Mouse (Mus musculus) liver, embryonic 16.5 days (tissue): ENCODE measurements around the gene Tenm4. TPM values are rescaled to one million over a fixed set of nuclear protein-coding genes. Genes with fewer than 3 reads are reported as not detected.

ENCODE experiments used
- ATAC-seq: fragments of 200-750 bp; cut with Nextera tagmentation; 2 replicates; pipeline ENCODE4 v1.8.0; 2017; ENCODE audit warnings: low read depth, mild to moderate bottlenecking, moderate number of reproducible peaks, moderate library complexity
- H3K27ac ChIP-seq: fragments of 300-500 bp; sonication (generic); 2 replicates; pipeline ENCODE4 v1.5.1; 2014; ENCODE audit warnings: mild to moderate bottlenecking, low read length
- H3K27me3 ChIP-seq: fragments of 300-500 bp; sonication (generic); 2 replicates; pipeline ENCODE4 v1.6.1; 2014; ENCODE audit warnings: low read depth, low read length, mixed read lengths; ENCODE audit not compliant: control insufficient read depth, insufficient read depth
- H3K36me3 ChIP-seq: fragments of 300-500 bp; sonication (generic); 2 replicates; pipeline ENCODE4 v1.6.1; 2014; ENCODE audit warnings: mild to moderate bottlenecking; ENCODE audit not compliant: control insufficient read depth, insufficient read depth
- H3K4me1 ChIP-seq: fragments of 300-500 bp; sonication (generic); 2 replicates; pipeline ENCODE4 v1.6.1; 2014; ENCODE audit warnings: low read depth, low read length, mixed read lengths; ENCODE audit not compliant: control insufficient read depth
- H3K4me2 ChIP-seq: fragments of 300-500 bp; sonication (generic); 2 replicates; pipeline ENCODE4 v1.6.1; 2014; ENCODE audit warnings: low read depth, low read length, mixed read lengths
- H3K4me3 ChIP-seq: fragments of 300-500 bp; sonication (generic); 2 replicates; pipeline ENCODE4 v1.5.1; 2014; ENCODE audit warnings: low read depth, mild to moderate bottlenecking, low read length
- H3K9ac ChIP-seq: fragments of 300-500 bp; sonication (generic); 2 replicates; pipeline ENCODE4 v1.6.1; 2014; ENCODE audit warnings: low read depth, low read length
- H3K9me3 ChIP-seq: fragments of 300-500 bp; sonication (generic); replicated peaks from 2 replicates; pipeline ENCODE4 v1.6.1; 2016; ENCODE audit warnings: low read length; ENCODE audit not compliant: control insufficient read depth
- WGBS: fragments of 180-500 bp; shearing (Covaris S2); extraction: QIAGEN DNeasy Blood & Tissue Kit; methylation state at CpG from one replicate; pipeline ENCODE4 v1.1.7; 2014; ENCODE audit not compliant: insufficient replicate concordance; 5-methylcytosine and 5-hydroxymethylcytosine counted together
- polyA plus RNA-seq: library from polyadenylated mRNA; unstranded; fragments of >200 nt; fragmentation: Nextera tagmentation; extraction: Ambion mirVana; gene quantifications from 2 replicates; pipeline ENCODE4 v1.2.1, GENCODE M21; 2015

Gene Tenm4
- 1.8 and 2.4 TPM in 2 replicates for polyA plus RNA-seq

DNA sequence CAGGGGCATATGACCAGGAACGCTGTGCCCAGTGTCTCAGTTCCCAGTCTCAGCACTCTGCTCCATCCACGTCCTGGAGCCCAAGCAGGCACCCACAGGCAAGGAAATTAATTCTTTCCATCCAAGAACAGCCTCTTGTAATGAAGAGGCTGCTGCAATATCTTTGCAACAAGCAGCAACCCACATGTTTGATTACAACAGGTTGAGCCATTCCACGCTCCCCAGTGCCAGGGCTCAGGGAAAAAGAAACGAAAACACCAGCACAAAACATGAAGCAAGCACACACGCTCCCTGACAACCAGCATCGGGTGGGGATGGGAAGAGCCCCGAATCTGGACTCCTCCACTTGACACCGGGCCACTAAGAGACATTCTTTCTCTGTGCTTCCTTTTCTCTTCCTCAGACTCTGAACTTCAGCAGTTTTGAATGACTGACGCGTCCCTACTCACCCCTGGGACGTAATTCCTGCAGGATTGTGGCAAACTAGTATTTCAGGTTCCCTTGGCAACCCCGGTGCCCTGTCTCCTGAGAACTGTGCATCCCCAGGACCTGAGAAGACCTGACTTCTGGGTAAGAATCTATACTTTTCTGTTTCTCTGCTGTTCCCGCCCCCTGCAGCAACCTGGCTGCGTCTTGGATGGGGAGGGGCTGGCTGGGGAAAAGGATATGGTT is at the start of gene Tenm4:
Gene Tenm4 (plus strand): TSS at position 323 of the 672 bp plus-strand sequence.
- no peak within 1 kb of the TSS for H3K9ac ChIP-seq
- H3K9me3 ChIP-seq = no peaks in the 10 kb centered on the region
- no peak within 1 kb of the TSS for H3K27ac ChIP-seq
- ATAC-seq = no peak
- no peaks in the 10 kb centered on the region for H3K36me3 ChIP-seq
- no peak within 1 kb of the TSS for H3K4me3 ChIP-seq
- H3K4me1 ChIP-seq = no peaks in the 10 kb centered on the region
- WGBS = 27% methylated on average over 14 of the region's 14 CpGs
- no peaks in the 10 kb centered on the region for H3K27me3 ChIP-seq
- no peak within 1 kb of the TSS for H3K4me2 ChIP-seq

DNA sequence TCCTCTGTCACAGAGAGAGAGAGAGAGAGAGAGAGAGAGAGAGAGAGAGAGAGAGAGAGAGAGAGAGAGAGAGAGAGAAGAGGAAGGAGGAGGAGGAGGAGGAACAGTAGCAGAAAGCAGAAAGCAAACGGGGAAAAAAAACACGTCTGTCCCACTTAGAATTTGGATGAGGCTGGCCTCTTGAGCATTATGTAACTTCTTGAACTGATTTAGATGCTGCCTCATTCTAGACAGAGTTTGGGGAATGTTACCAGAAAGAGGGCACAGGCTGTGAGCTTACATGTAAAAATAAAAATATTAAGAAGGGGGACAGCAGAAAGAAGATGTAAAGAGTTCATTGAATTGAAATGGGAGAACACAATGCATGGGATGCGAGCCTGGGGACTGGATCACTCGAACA is 40.3 kb upstream of the Tenm4 start:
- 43% methylated on average over 4 of the region's 4 CpGs for WGBS
- H3K27ac ChIP-seq = no peak overlapping the region
- ATAC-seq = no peak

DNA sequence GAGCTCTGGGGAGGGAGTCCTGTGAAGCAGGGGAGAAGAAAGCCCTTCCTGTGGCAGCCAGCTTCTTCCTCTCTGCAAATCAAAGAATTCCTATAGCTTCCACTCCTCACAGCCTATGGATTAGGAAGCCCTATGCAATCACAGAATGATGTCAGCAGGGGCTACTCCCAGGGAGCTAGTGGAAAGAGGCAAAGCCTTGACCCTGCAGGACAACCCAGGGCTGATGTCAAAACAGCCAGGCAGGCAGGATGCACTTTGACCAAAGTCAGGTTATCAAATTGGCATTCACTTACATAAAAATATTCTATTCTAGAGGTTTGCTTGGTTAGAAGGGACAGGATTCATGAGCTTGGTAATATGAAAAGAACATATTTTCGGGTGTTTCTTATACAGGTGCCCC is 39.9 kb upstream of the Tenm4 start:
- H3K4me3 ChIP-seq = no peak overlapping the region
- WGBS = 34% methylated on average over 1 of the region's 1 CpGs
- no peaks in the 10 kb centered on the region for H3K27me3 ChIP-seq
- H3K9me3 ChIP-seq = no peaks in the 10 kb centered on the region
- no peak for ATAC-seq
- no peaks in the 10 kb centered on the region for H3K36me3 ChIP-seq
- no peak overlapping the region for H3K4me2 ChIP-seq
- no peak overlapping the region for H3K9ac ChIP-seq
- no peaks in the 10 kb centered on the region for H3K4me1 ChIP-seq
- H3K27ac ChIP-seq = no peak overlapping the region

More for the DNA sequence above, 40.3 kb upstream of the Tenm4 start:
- H3K9ac ChIP-seq = no peak overlapping the region
- H3K4me3 ChIP-seq = no peak overlapping the region
- no peaks in the 10 kb centered on the region for H3K9me3 ChIP-seq
- no peaks in the 10 kb centered on the region for H3K36me3 ChIP-seq
- H3K4me1 ChIP-seq = no peaks in the 10 kb centered on the region
- no peak overlapping the region for H3K4me2 ChIP-seq
- no peaks in the 10 kb centered on the region for H3K27me3 ChIP-seq

DNA sequence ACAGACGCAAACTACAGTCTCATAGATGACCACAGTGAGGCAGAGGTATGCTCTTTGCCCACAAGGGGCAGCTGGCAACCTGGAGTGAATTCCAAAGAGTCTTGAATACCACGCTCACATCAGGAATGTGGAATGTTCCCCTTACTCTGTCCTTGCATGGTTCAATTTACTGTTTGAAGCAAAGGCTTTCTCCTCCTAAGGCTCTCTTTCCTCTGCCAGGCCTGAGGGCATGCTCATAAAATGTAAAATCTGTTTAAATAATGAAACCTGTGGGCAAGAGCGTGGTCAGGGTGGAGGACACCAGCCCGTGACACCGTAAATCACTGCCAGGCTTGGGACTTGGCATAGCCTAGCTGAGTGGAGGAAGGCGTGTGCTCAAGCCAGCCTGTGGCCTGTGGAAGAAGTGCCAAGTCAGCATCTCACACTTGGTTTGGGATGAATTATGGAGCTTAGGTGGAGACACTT is 34.5 kb upstream of the Tenm4 start:
- Histone ChIP-seq H3K27ac (no peak overlapping the region), H3K27me3 (no peaks in the 10 kb centered on the region), H3K9me3 (no peaks in the 10 kb centered on the region), H3K9ac (no peak overlapping the region), H3K4me2 (no peak overlapping the region), H3K36me3 (no peaks in the 10 kb centered on the region), H3K4me1 (no peaks in the 10 kb centered on the region), H3K4me3 (no peak overlapping the region)
- 49% methylated on average over 6 of the region's 6 CpGs for WGBS
- ATAC-seq = no peak

GRCm38 (mm10) chr7:96141876-96142275 is 29.2 kb upstream of the Tenm4 start:
- no peak overlapping the region for H3K27ac ChIP-seq
- 50% methylated on average over 4 of the region's 4 CpGs for WGBS
- H3K4me2 ChIP-seq = no peak overlapping the region
- no peaks in the 10 kb centered on the region for H3K36me3 ChIP-seq
- H3K4me3 ChIP-seq = no peak overlapping the region
- no peaks in the 10 kb centered on the region for H3K4me1 ChIP-seq
- ATAC-seq = no peak
- H3K9ac ChIP-seq = no peak overlapping the region
- H3K27me3 ChIP-seq = no peaks in the 10 kb centered on the region
- no peaks in the 10 kb centered on the region for H3K9me3 ChIP-seq

- Histone ChIP-seq H3K27me3 (no peaks in the 10 kb centered on the region), H3K9ac (no peak overlapping the region), H3K4me1 (no peaks in the 10 kb centered on the region), H3K4me2 (no peak overlapping the region), H3K36me3 (no peaks in the 10 kb centered on the region), H3K27ac (no peak overlapping the region), H3K4me3 (no peak overlapping the region), H3K9me3 (no peaks in the 10 kb centered on the region)
- WGBS = 49% methylated on average over 3 of the region's 3 CpGs
- no peak for ATAC-seq
These were observed 28.0 kb upstream of the Tenm4 start for GRCm38 (mm10) chr7:96142973-96143596.

DNA sequence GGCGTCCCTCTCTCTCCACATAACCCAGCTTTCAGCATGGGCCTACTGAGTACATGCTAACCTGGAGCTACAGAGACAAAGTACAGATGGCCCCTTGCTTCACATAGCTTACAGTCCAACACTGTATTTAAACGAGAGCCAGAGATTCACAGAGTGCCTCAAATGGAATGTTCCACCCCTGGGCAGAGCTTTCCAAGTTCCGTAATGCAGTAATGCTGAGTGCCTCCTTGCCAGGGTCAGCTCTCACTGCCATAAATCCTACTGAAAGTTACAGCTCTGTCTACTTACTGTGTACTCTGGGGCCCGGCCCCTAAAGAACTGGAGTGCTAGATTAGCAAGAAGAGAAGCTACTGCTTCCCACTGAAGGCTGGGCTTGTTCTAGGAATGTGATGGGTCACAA is 23.6 kb upstream of the Tenm4 start:
- Histone ChIP-seq H3K4me2 (no peak overlapping the region), H3K9me3 (no peaks in the 10 kb centered on the region), H3K36me3 (no peaks in the 10 kb centered on the region), H3K4me3 (no peak overlapping the region), H3K9ac (no peak overlapping the region), H3K27ac (no peak overlapping the region), H3K4me1 (no peaks in the 10 kb centered on the region), H3K27me3 (no peaks in the 10 kb centered on the region)
- no peak for ATAC-seq
- WGBS = 59% methylated on average over 4 of the region's 4 CpGs

- no peak overlapping the region for H3K27ac ChIP-seq
- ATAC-seq = no peak
- WGBS = 59% methylated on average over 4 of the region's 4 CpGs
- H3K9me3 ChIP-seq = no peaks in the 10 kb centered on the region
- no peak overlapping the region for H3K9ac ChIP-seq
- no peak overlapping the region for H3K4me2 ChIP-seq
- H3K4me3 ChIP-seq = no peak overlapping the region
- H3K36me3 ChIP-seq = no peaks in the 10 kb centered on the region
- no peaks in the 10 kb centered on the region for H3K4me1 ChIP-seq
- H3K27me3 ChIP-seq = no peaks in the 10 kb centered on the region
These were observed 22.9 kb upstream of the Tenm4 start for GRCm38 (mm10) chr7:96148191-96148590.

DNA sequence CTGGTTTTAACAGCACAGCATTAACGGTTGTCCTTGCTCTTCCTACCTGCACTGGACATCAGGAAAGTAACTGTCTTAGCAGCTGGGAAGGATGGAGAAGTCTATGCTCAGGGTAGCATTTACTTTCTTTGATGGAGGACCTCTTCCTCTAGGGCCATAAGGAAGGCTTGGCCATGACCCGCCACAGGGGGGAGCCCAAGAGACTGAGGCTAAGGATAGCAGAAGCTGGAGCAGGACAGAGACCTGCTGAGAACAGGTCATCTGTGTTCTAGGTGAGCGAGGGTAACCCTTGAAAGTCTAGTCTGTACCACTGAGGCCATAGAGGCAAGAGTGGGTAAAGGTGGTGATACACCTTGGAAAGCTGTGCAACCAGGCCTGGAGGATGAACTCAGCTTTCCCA is 19.8 kb upstream of the Tenm4 start:
- Histone ChIP-seq H3K4me3 (no peak overlapping the region), H3K4me2 (no peak overlapping the region), H3K9ac (no peak overlapping the region), H3K27me3 (no peaks in the 10 kb centered on the region), H3K36me3 (no peaks in the 10 kb centered on the region), H3K9me3 (no peaks in the 10 kb centered on the region), H3K4me1 (no peaks in the 10 kb centered on the region), H3K27ac (no peak overlapping the region)
- no peak for ATAC-seq
- whole genome bisulfite sequencing = 21% methylated on average over 3 of the region's 3 CpGs
